Mouse (Mus musculus) thymus, postnatal 4 days (tissue): ENCODE data around the gene Tomm34.

Source experiments
- DNase-seq: peaks from one replicate; pipeline ENCODE4 v3.0.0; 2021

The Tomm34 gene

GRCm38 (mm10) chr2:164070765-164071436 lies at the start of gene Tomm34:
Tomm34 (minus strand) TSS chr2:164071169.
- peak; percentile 92 for DNase-seq

DNA sequence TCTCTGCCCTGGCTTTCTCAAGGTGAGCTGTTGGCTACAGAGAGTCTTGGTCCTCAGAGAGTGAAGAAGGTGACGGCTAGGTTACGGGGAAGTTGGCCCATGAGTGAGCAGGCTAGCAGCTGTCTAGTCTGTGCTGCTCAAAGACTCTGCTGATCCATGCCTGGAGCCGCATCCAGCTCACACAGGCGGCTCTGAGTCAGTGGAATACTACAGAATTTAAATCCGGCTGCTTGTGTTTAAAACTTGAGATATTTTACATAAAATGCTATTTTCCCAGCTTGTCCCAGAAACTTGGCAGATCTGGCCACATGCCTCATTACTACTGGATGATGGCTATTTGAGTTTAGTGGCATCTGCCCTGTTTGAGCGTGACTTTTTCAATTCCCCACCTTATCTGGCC lies 48.5 kb upstream of the Tomm34 start:
- no peak for DNase-seq

DNA sequence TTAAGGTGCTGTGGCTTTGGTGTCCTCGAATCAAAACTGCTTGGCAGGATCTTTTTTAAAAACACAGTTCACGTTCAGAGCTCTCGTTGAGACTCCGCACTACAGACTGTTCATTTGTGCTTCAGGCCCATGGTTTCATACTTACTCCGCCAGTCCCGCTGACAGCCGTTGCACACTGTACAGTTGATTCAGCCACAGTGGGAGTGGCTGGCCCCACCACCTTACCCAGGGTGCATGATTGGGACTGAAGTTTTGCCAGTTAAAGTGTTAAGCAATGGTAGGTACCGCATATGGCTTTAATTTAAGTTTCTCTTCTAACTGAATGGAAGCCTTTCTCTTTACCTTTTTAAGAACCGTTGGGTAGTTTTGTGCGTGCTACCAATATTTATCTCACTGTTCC lies 44.6 kb upstream of the Tomm34 start:
- no peak for DNase-seq

DNA sequence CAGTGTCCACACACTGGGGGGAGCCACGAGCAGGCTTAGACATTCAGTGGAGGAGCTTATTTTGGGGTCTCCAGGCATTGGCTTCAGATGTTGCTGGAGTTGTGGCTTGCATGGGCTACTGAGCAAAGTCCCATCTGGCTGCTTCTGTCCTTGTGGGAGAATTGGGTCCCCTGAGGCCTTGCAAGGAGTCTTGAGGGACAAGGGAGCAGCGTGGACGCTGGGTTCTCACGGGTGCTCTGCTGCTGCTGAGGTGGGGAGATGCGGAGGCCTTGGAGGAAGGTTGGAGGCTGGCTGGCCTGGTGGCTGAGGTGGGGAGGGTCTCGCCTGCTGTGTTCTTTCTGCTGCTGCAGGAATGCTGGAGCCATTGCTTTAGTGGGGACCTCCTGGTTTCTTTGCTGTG lies 43.1 kb upstream of the Tomm34 start:
- no peak for DNase-seq

DNA sequence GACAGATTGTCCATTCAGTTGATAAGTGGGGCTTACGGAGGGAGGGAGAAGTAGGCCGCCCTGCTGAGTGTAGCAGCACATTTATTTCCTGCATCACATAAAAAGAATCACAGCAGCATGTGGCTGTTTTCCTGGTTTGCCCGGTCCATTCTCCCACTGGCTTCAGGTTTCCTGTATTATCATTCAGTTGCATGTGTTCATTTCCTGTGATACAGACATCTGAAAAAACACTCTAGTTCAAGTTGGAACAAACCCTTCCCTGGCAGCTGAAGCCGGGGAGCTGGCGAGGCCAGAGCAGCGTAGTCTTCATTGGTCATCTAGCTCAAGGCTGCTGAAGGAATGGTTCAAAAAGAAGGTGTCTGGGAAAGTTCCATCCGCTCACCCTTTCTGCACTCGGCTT lies 40.6 kb upstream of the Tomm34 start:
- DNase-seq, result no peak

- DNase-seq, result no peak
Observed at GRCm38 (mm10) chr2:164108501-164108900, 37.5 kb upstream of the Tomm34 start.

DNA sequence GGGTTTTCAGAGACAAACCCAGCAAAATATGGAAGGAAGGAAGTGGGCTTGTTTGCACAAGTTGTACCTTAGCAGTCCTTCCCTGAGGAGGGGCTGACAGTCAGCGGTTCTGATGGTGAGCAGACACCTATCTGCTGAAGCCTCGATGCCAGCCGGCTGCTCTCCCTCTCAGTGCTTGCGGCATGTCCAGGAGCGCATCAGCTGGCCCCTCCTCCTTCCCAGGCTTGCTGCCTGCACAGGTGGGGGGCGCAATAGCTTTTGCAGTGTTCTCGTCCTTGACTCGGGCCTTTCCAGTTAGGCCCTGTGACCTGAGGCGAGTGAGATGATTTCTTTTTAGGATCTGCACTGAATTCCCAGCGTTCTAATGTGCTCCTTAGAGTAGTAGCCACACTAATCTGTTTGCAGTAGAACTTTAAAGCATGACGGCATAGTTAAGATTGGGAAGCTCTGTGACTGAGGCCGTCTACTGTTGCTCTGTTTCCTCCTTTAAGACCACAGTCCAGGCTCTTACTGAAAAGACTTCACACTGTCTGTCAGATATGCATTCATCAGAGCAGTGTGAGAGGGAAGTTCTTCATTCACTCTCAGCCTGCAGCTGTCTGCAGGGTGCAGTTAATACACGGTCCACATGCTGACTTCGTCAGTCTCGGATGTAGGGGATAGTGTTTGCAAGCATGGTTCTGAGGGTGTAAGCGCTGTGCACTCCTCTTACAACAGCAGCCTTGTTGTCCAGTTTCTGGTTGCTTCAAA lies 36.3 kb upstream of the Tomm34 start:
- no peak for DNase-seq

DNA sequence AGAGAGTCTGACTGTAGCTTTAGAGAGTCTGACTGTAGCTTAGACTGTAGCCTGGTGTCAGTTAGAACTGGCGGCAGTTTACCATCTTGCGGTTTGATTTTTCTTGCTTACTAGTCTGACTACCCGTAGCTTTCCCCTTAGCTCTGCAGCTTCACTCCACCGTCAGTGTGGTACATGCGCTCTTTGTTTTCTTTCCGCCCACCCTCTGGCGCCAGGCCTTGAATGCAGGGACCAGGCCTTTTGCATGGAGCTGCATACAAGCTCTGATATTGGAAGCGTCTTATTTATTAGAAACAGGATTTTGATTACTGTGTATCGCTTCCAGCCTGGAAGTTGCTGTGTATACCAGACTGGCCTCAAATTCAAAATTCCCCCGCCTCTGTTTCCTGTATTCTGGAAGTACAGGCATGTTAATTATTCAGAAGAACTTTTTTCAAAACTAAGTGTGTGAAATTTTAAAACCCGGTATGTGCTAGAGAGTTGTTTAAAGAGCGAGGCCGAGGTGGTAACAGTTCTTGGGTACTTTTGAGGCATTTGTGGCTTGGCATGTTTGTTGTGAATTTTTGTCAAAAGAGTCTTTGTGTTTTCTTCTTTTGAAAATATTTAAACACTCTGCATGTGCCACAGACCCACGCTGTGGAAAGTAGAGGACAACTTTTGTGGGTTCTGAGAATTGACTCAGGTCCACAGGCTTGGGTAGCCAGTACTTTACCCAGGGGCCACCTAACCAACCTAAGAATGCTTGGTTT lies 35.5 kb upstream of the Tomm34 start:
- DNase-seq, result no peak

- peak; percentile 76 for DNase-seq
Observed at GRCm38 (mm10) chr2:164103501-164103900, 32.5 kb upstream of the Tomm34 start.

DNA sequence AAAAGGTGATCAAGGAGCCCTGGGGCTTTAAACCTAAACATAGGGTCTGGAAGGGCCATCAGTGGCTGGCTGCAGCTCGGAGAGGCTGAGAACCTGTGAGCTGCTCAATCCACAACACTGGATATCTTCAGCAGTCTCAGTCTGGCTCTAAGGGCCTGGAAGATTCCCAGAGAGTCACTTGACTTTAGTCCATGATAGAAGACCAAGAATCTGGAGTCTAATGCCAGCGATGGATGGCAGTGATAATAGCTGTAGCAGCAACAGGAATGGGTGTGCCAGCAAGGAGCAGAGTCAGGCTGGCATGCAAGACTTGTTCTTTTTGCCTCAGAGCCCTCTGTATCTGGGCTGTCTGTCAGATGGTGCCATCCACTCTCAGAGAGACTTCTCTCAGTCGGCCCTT lies 31.4 kb upstream of the Tomm34 start:
- no peak for DNase-seq

GRCm38 (mm10) chr2:164101936-164102335 lies 31.0 kb upstream of the Tomm34 start:
- DNase-seq, result no peak

DNA sequence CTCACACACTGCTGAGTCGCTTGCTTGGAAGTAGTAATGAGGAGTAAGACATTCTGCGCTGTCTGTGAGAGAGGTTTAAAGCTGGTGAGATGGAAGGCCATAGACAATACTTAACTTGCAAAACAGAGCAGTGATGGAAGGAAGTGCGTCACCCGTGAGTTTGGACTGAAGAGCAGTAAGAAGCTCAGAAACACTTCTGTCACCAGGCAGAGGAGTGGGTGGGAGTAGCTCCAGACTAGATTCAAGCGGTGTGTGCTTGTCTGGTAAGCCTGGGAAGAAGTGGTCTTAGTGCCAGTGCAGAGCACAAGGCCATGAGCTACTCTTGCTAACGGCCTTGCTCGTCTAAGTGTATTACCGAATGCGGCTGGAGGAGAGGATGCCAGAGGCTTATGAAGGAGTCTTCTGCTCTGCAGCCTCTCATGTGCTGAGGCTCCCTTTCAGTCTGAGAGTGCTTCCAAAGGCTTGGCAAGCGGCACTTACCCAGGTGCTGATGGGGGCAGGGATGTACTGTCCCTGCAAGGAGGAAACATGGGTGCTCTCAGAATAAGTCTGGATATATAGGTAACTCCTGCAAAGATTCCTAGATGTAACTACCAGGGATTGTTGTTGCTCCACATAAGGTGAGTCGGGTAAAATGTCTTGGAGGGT lies 27.8 kb upstream of the Tomm34 start:
- no peak for DNase-seq

DNA sequence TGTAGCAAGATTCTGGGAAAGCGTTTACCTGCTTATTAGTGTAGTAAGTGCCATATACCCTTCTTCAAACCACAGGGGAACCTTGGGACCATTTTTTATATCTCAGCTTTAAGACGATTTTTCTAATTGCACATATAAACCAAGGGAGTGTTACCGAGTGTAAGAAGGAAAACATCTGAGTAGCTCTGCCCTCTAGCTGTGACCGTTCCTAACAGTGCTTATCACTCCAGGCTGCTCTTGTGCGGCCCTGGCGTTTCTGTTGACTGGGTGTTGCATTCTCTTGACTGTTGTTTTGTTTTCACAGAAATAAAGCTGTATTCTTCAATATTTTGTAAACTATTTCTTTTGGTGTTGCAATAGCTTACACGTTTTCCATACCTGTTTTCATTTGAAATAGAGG lies 23.2 kb upstream of the Tomm34 start:
- no peak for DNase-seq

- DNase-seq, result no peak
Observed at GRCm38 (mm10) chr2:164089508-164089907, 18.5 kb upstream of the Tomm34 start.

DNA sequence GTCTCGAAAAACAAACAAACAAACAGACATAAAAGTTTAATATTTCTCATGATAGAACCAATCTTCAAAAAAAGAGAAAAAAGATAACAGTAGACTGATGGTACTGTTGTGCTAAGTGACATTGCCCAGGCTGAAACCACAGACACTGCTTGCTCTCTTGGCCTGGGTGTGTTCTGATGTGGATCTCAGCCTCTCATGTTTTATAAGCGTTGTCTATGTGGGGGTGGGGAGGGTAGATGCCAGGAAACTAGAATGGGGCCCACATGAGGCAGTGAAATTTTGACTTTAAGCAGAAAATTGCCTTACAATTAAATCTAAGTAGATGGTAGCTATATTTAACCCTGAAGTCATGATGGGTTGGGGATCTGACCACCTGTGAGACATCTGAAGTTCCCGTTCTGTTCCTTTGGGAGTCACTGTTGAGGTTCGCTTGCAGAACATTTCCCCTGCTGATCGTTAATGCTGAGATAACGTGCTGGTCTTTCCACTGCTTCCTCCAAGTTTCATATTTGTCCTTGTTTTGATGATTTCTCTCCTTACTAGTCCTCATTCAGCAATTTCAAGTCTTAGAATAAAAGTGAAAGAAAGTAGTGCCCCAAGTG lies 16.5 kb upstream of the Tomm34 start:
- no peak for DNase-seq

DNA sequence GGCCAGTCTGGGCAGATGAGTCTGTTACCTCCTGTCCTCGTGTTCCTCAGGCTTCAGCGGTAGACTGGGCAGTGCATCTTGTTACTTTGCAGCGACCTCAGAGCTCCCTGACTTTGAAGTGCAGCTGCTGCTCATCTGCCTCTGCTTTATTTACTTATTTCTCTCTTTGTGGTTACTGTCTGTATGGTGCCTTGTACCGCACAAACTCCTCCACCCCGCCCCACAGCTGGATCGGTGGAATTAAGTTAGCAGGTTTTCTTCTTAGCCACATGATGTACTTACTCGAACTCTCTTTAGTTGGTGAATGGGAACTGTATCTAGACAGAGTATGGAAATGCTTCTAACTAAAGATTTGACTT lies 13.4 kb upstream of the Tomm34 start:
- DNase-seq, result peak; percentile 80

DNA sequence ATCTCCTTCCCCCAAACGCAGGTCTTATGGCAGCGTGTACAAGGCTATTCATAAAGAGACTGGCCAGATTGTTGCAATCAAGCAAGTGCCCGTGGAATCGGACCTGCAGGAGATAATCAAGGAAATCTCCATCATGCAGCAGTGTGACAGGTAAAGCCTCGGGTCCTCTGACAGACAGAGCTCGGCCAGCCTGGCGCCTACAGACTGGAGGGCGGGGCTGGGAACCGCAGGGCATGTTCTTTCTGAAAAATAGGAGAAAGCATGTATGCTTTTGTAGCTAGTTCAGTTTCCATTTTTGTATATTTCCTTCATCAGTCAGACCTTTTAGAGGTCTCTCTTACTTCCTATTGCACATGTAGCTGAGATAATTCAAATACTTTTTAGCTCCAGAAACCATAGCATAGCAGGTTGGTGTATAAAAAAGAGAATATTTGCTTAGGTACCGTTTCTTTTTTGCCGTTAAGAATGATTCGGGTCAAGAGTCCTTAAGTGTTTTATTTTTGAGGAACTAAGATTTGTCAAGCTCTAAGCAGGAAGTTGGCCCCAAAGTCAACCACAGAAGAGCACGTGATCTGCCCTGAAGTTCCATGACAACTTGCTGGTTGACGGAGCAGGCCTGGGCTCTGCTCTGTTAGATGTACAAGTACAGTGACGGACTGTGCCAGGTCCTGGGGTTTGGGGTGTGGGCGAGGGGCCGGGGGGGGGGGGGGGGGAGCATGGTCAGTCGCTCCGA lies 12.8 kb upstream of the Tomm34 start:
- peak; percentile 72 for DNase-seq

DNA sequence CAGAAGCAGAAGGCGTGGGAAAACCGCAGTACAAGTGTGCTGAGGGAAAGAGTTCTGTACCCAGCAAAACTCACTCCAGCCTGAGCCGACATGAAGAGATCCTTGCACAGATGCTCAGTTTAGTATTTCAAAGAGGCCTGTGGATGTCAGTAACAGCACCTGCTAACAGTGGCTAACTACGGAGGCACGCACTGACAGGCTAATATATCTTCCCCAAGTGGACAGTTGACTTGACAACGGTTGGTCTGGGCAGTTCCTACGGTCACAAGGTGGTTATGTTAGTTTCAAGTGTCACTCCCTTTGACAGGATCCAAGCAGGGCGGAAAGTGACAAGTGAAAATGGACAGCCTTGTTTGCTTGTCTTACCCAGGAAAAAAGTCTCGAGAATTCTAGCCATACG lies 11.2 kb upstream of the Tomm34 start:
- DNase-seq, result peak; percentile 38

DNA sequence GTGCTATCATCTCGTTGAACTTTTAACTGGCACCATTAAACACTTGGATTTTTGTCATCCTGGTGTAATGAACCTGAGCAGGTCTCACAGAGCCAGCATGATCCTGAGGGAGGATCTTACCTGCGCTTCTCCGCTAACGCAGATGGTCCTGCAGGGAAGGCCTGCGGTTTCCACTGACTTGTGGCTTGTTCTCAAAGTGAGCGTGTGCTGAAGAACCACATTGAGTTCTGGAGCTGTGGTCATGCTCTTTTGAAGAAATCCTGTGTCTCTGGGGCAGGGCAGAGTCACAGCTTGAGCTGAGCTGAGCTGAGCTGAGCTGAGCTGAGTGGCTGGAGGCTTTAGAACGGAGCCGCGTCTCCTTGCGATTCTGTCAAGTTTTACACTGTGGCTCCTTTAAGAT lies 10.6 kb upstream of the Tomm34 start:
- peak; percentile 62 for DNase-seq

DNA sequence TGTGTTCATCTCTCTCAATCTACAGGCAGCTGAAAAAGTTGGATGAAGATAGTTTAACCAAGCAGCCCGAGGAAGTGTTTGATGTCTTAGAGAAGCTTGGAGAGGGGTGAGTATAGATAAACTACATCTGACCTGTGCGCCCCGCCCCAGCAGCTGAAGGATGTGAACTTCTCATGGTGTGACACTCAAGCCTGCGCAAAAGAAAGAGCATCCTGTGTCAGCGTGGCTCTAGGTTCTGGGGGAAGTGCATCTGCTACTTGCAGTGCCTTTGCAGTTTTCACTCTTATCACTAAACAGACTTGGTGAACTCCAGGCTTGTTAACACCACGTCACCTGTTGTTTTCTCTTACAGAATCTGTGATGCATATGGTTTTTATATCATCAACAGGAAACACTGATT lies 8.5 kb upstream of the Tomm34 start:
- DNase-seq, result peak; percentile 79

DNA sequence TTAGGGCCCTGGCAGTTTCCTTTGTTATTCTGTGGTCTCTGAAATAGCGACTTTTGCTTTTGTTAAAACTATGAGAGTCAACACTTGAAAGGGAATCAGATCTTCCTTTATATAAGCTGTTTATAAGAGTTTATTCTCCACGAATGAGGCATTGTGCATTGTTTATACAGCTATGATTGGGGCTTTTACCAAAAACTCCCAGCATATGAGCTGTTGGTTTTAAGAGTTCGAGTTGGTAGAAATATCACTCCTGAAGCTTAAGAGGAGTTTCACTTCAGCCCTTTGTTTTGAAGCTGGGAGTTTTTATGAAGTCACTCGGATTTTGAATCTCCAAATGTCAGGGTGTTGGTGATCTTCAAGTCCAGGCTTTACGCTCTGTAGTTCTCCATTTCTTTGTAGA lies 6.9 kb upstream of the Tomm34 start:
- DNase-seq, result no peak

DNA sequence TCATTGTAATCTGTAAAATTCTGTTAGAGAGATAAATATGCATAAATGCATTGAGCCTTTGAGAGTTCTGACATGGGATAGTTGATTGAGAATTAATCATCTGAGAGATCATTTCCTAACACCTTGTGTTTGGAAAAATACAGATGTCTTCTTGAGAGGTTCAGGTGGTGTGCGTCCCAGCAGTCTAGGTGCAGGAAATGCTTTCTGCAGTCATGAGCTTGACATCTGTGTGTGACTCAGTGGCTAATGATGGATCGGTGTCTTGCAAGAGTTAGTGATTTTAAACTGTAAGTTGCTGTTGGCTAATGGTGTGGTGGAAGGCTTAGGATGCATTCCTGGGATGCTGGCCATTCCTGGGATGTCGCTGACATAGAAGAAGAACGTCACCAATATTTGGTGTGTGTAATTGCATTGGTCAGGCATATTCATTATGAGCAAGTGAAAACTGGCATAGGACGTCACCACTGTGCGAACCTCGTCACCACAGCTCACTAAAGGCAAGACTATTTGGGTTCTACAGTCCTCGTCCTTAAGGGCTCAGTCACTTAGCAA lies 6.0 kb upstream of the Tomm34 start:
- no peak for DNase-seq
